Mouse (Mus musculus) neural tube, embryonic 12.5 days (tissue): ENCODE results near the gene Dpy19l1. TPM values are rescaled to one million over a fixed set of nuclear protein-coding genes. Genes with fewer than 3 reads are reported as not detected.

ENCODE experiments used
- ATAC-seq: fragments of 200-750 bp; cut with Nextera tagmentation; 2 replicates; pipeline ENCODE4 v1.8.0; 2017; ENCODE audit warnings: low read depth, mild to moderate bottlenecking, moderate TSS enrichment, moderate library complexity; ENCODE audit not compliant: low FRiP score
- H3K27ac ChIP-seq: fragments of 300-500 bp; sonication (generic); 2 replicates; pipeline ENCODE4 v1.5.1; 2016
- H3K27me3 ChIP-seq: fragments of 300-500 bp; sonication (generic); replicated peaks from 2 replicates; pipeline ENCODE4 v1.6.1; 2016; ENCODE audit warnings: mild to moderate bottlenecking
- H3K36me3 ChIP-seq: fragments of 300-500 bp; sonication (generic); 2 replicates; pipeline ENCODE4 v1.6.1; 2016; ENCODE audit warnings: mild to moderate bottlenecking
- H3K4me1 ChIP-seq: fragments of 300-500 bp; sonication (generic); 2 replicates; pipeline ENCODE4 v1.6.1; 2016
- H3K4me2 ChIP-seq: fragments of 300-500 bp; sonication (generic); replicated peaks from 2 replicates; pipeline ENCODE4 v1.6.1; 2016; ENCODE audit warnings: mild to moderate bottlenecking
- H3K4me3 ChIP-seq: fragments of 300-500 bp; sonication (generic); 2 replicates; pipeline ENCODE4 v1.5.1; 2016
- H3K9ac ChIP-seq: fragments of 300-500 bp; sonication (generic); 2 replicates; pipeline ENCODE4 v1.6.1; 2016; ENCODE audit warnings: mild to moderate bottlenecking
- H3K9me3 ChIP-seq: fragments of 300-500 bp; sonication (generic); 2 replicates; pipeline ENCODE4 v1.6.1; 2016; ENCODE audit warnings: mild to moderate bottlenecking
- WGBS: fragments of 180-500 bp; shearing (Covaris S2); methylation state at CpG from one replicate; pipeline ENCODE4 v1.1.7; 2016; 5-methylcytosine and 5-hydroxymethylcytosine counted together
- polyA plus RNA-seq: library from polyadenylated mRNA; unstranded; fragments of >200 nt; fragmentation: Nextera tagmentation; extraction: Ambion mirVana; gene quantifications from 2 replicates; pipeline ENCODE4 v1.2.1, GENCODE M21; 2016

Dpy19l1 gene
- polyA plus RNA-seq, 1 experiment from 2014 or later = 20.8 TPM

GRCm38 (mm10) chr9:24410439-24410838 lies 92.5 kb downstream of the Dpy19l1 start:
- 88% methylated on average over 1 of the region's 1 CpGs for WGBS
- no peak overlapping the region for H3K4me3 ChIP-seq
- H3K9ac ChIP-seq = no peak overlapping the region
- H3K9me3 ChIP-seq = no peaks in the 10 kb centered on the region
- no peak for ATAC-seq
- H3K27ac ChIP-seq = no peak overlapping the region
- H3K27me3 ChIP-seq = no peaks in the 10 kb centered on the region
- H3K4me2 ChIP-seq = no peak overlapping the region
- H3K36me3 ChIP-seq = peaks cover 3% of the 10 kb centered on the region; the same call in 1 of the 2 replicates
- H3K4me1 ChIP-seq = no peaks in the 10 kb centered on the region

GRCm38 (mm10) chr9:24407992-24408391 lies 94.9 kb downstream of the Dpy19l1 start:
- Histone ChIP-seq H3K9me3 (no peaks in the 10 kb centered on the region), H3K4me1 (no peaks in the 10 kb centered on the region), H3K9ac (no peak overlapping the region), H3K4me3 (no peak overlapping the region), H3K36me3 (no peaks in the 10 kb centered on the region), H3K4me2 (no peak overlapping the region), H3K27ac (no peak overlapping the region), H3K27me3 (no peaks in the 10 kb centered on the region)
- 81% methylated on average over 3 of the region's 3 CpGs for WGBS
- ATAC-seq = no peak

GRCm38 (mm10) chr9:24394146-24394545 lies 108.8 kb downstream of the Dpy19l1 start:
- 84% methylated on average over 3 of the region's 3 CpGs for WGBS
- Histone ChIP-seq H3K9ac (no peak overlapping the region), H3K27ac (no peak overlapping the region), H3K4me2 (no peak overlapping the region), H3K4me3 (no peak overlapping the region), H3K9me3 (no peaks in the 10 kb centered on the region), H3K36me3 (no peaks in the 10 kb centered on the region), H3K27me3 (no peaks in the 10 kb centered on the region), H3K4me1 (no peaks in the 10 kb centered on the region)
- no peak for ATAC-seq

DNA sequence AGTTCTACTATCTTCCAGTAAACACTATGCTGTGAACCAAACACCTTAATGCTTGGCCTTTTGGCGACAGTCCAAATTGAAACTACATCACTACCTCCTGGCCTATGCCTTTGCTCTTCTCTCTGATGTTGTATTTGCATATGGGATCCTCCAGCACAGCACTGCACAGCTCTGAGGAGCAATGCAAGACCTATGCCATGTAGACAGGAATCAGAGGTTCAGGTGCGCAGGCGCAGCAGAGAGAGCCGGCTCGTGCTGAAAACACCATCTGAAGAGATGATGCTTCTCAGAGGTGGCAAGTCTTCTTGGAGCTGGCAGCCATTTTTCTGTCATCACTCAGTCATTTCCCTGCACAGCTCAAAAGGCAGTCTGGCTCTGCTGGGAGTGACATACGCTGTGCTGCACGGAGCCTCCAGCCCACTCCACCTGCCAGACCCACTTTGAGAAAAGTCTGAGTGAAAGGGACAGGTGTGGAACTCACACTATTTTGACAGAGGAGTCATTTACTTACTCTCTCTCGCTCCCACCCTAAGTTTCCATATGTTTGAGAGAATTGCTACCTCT lies 112.1 kb downstream of the Dpy19l1 start:
- no peak overlapping the region for H3K27ac ChIP-seq
- H3K9ac ChIP-seq = no peak overlapping the region
- ATAC-seq = no peak
- H3K4me3 ChIP-seq = no peak overlapping the region
- H3K4me2 ChIP-seq = no peak overlapping the region
- H3K36me3 ChIP-seq = no peaks in the 10 kb centered on the region
- no peaks in the 10 kb centered on the region for H3K27me3 ChIP-seq
- H3K4me1 ChIP-seq = no peaks in the 10 kb centered on the region
- no peaks in the 10 kb centered on the region for H3K9me3 ChIP-seq
- WGBS = 88% methylated on average over 8 of the region's 8 CpGs

DNA sequence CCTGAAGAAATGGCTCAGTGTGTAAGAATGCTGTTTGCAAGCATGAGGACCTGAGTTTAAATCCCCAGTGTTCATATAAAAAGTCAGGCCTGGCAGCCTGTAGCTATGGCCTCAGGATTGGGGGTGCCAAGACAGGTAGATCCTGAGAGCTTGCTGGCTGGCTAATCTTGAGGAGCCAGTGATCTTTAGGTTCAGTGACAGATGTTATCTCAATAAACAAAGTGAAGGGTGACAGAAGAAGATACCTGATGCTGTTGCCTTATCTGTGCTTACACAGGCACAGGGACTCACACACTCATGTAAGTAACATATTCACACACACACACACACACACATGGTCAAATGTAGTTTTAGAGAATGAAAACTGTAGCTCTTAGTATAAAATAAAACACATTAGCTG lies 115.7 kb downstream of the Dpy19l1 start:
- H3K9ac ChIP-seq = no peak overlapping the region
- H3K4me1 ChIP-seq = no peaks in the 10 kb centered on the region
- H3K27ac ChIP-seq = no peak overlapping the region
- ATAC-seq = no peak
- H3K27me3 ChIP-seq = no peaks in the 10 kb centered on the region
- H3K9me3 ChIP-seq = no peaks in the 10 kb centered on the region
- no peaks in the 10 kb centered on the region for H3K36me3 ChIP-seq
- no peak overlapping the region for H3K4me2 ChIP-seq
- H3K4me3 ChIP-seq = no peak overlapping the region

- WGBS = 39% methylated on average over 3 of the region's 3 CpGs
- no peak overlapping the region for H3K4me2 ChIP-seq
- H3K9ac ChIP-seq = no peak overlapping the region
- no peak overlapping the region for H3K4me3 ChIP-seq
- H3K9me3 ChIP-seq = no peaks in the 10 kb centered on the region
- H3K27me3 ChIP-seq = no peaks in the 10 kb centered on the region
- no peak overlapping the region for H3K27ac ChIP-seq
- H3K4me1 ChIP-seq = no peaks in the 10 kb centered on the region
- no peaks in the 10 kb centered on the region for H3K36me3 ChIP-seq
- ATAC-seq = no peak
Measured at GRCm38 (mm10) chr9:24379321-24379720, 123.6 kb downstream of the Dpy19l1 start.

DNA sequence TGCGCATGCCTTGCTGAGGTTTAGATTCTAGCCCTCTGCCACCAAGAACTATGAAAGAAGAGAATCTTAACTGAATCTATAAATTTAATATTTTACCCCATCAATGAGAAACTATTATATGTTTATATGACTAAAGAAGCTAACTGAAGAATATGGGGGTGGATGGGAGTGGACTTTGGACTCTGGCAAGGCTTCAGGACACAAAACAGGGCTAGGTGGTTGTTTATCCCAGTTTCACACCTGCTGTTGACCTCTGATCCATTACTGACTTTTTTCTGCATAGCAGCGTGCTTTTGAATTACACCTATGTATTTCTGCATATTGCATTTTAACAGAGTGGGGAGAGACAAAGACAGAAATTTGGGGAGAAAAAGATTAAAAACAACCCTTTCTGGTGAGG lies 124.1 kb downstream of the Dpy19l1 start:
- no peak for ATAC-seq
- H3K27ac ChIP-seq = no peak overlapping the region

More for the DNA sequence above, 124.1 kb downstream of the Dpy19l1 start:
- Histone ChIP-seq H3K4me3 (no peak overlapping the region), H3K4me2 (no peak overlapping the region), H3K9me3 (no peaks in the 10 kb centered on the region), H3K36me3 (no peaks in the 10 kb centered on the region), H3K4me1 (no peaks in the 10 kb centered on the region), H3K27me3 (no peaks in the 10 kb centered on the region), H3K9ac (no peak overlapping the region)
- WGBS = 89% methylated on average over 2 of the region's 2 CpGs

Other genes with a start within 250 kb of the Dpy19l1 start
- gene Cypt4, start 122.1 kb upstream of the Dpy19l1 start, polyA plus RNA-seq = not detected in 2 replicates
- 0.14 and 0.20 TPM in 2 replicates for gene Dpy19l2, start 193.2 kb upstream of the Dpy19l1 start, polyA plus RNA-seq